Mouse (Mus musculus): Measurements from ENCODE around the gene Adora1. TPM values are rescaled to one million over a fixed set of nuclear protein-coding genes. Genes with fewer than 3 reads are reported as not detected.

The Adora1 gene
- polyA plus RNA-seq, 1 experiment from 2014 or later: 15.7 TPM

DNA sequence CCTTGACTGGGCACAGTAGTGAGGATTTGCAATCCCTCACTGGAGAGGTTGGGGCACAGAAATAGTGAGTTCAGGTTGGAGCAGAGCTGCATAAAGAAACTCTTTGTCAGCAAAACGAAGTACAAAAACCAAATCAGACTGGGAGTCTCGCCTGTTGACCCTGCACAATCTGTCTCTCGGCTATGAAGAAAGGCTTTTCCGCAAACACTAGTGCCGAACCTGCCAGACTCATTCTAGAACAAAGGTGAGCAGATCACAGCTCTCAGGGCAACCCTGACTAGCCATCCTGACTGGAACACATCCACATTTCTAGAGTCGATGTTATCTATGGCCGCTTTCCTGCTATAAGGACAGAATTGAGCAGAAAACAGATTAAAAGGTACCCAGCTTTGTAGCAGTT is 62.1 kb downstream of the Adora1 start:
- no peaks in the 10 kb centered on the region for H3K36me3 ChIP-seq
- 57% methylated on average over 7 of the region's 7 CpGs for WGBS
- H3K4me1 ChIP-seq: no peaks in the 10 kb centered on the region
- no peaks in the 10 kb centered on the region for H3K27me3 ChIP-seq
- ATAC-seq (replicated peaks): no peak
- H3K9me3 ChIP-seq: no peaks in the 10 kb centered on the region
- H3K27ac ChIP-seq (replicated peaks): no peak overlapping the region
- no peak overlapping the region for H3K4me3 ChIP-seq
- H3K9ac ChIP-seq (replicated peaks): no peak overlapping the region
- H3K4me2 ChIP-seq (replicated peaks): no peak overlapping the region

DNA sequence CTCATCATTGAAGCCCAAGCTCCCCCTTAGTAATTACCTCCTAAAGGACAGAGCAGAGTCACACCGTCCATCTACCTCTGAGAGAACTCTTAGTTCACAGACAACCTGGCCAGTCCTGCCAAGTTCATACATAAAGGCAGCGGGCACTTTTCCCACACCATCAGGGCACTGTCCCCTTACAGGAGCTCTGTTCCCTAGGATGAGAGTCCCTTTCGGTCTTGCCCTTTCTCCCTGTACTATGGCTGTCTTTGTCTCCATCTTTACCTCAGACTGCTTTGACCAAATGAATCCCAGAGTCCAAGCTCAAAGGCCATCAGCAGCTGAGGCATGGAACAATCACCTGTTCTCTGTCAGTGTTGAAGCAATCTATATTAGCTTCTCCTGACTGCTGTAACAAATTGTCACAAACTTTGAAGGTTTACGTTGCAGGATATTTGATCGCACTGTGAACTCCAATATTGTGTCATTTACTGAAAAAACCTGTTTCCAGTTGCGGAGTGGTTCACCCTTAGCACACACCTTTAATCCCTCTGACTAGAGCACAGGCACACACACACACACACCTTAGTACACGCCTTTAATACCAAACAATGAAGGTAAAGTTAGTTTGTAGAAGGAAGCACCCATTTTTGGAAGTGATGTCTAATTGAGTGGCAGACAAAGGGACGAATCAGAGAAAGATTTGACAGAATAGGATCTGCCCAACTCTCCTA is 66.1 kb downstream of the Adora1 start:
- no peaks in the 10 kb centered on the region for H3K4me1 ChIP-seq
- ATAC-seq (replicated peaks): no peak
- no peak overlapping the region for H3K4me3 ChIP-seq
- no peaks in the 10 kb centered on the region for H3K9me3 ChIP-seq
- H3K27me3 ChIP-seq: no peaks in the 10 kb centered on the region
- WGBS: 92% methylated on average over 8 of the region's 8 CpGs
- H3K27ac ChIP-seq (replicated peaks): no peak overlapping the region
- no peak overlapping the region for H3K4me2 ChIP-seq (replicated peaks)
- no peak overlapping the region for H3K9ac ChIP-seq (replicated peaks)
- no peaks in the 10 kb centered on the region for H3K36me3 ChIP-seq

DNA sequence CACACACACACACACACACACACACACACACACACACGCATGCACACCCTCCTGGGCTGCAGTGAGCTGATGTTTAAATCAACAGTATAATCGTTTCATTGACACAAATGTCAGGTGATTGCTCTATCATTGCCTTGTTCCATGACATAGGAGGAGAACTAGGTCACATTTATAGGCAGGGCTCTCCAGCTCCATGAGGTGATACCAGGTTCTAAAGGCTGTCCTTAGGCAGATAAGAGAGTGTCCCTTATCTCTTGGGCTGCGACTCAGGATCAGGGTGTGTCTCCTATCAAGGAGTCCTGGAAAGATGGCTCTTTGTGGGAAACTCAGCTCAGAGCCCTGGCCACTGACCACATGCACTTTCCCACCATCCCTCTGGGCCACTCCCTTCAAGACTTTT is 66.7 kb downstream of the Adora1 start:
- no peak overlapping the region for H3K4me2 ChIP-seq (replicated peaks)
- H3K9me3 ChIP-seq: no peaks in the 10 kb centered on the region
- ATAC-seq (replicated peaks): no peak
- no peaks in the 10 kb centered on the region for H3K27me3 ChIP-seq
- H3K4me1 ChIP-seq: no peaks in the 10 kb centered on the region
- H3K9ac ChIP-seq (replicated peaks): no peak overlapping the region
- H3K4me3 ChIP-seq: no peak overlapping the region
- H3K36me3 ChIP-seq: no peaks in the 10 kb centered on the region
- no peak overlapping the region for H3K27ac ChIP-seq (replicated peaks)
- WGBS: 91% methylated on average over 3 of the region's 3 CpGs

DNA sequence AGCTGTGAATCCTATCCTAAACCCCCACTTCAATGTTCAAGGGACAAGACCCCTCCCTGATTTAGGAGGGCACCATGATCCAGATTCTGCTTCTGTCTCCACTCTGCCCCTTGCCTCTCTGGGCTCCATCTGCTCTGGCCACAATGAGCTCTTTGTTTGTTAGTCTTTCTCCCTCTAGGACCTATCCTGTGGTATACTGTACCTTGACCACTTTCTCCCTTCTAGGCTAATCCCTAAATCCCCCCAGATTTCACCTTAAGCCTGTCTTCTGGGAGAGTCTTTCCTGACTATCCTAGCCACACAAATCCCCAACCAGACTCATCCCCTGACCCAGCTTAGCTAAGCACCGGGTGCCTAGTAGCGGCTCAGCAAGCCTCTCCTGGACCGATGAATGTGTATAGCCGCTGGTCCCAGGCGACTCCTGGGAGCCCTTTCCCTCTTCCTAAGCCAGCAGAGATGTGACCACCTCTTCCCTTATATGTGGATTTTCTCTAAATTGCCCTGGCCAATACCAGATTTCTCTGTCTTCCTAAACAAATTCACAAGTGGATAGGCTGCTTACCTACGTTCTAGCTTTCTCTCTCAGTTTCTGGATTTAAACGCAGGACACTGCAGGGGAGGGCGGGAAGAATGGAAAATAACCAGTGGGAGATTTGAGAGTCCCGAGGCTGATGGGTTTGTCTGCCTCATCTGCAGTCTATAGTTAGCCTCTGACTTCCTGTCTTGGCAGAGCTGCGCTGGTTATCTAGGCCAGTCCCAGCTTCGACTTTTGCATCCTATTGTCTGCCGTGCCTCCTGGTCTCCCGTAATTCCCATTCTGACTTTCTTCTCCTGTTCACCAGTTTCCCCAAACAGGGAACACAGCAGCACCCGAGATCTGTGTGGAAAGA is 67.6 kb downstream of the Adora1 start:
- no peaks in the 10 kb centered on the region for H3K4me1 ChIP-seq
- no peaks in the 10 kb centered on the region for H3K36me3 ChIP-seq
- no peak overlapping the region for H3K9ac ChIP-seq (replicated peaks)
- no peak overlapping the region for H3K4me3 ChIP-seq
- H3K27me3 ChIP-seq: no peaks in the 10 kb centered on the region
- 45% methylated on average over 14 of the region's 14 CpGs for WGBS
- no peak overlapping the region for H3K4me2 ChIP-seq (replicated peaks)
- H3K27ac ChIP-seq (replicated peaks): no peak overlapping the region
- ATAC-seq (replicated peaks): no peak
- no peaks in the 10 kb centered on the region for H3K9me3 ChIP-seq

DNA sequence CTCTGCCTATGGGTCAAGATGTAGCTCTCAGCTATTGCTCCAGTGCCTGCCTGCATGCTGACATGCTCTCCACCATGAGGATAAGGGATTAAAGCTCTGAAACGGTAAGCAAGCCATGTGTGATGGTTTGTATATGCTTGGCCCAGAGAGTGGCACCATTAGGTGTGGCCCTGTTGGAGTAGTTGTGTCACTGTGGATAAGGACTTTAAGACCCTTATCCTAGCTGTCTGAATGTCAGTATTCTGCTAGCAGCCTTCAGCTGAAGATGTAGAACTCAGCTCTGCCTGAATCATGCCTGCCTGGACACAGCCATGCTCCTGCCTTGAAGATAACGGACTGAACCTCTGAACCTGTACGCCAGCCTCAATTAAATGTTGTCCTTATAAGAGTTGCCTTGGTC is 68.7 kb downstream of the Adora1 start:
- WGBS: 94% methylated on average over 3 of the region's 3 CpGs
- no peak overlapping the region for H3K27ac ChIP-seq (replicated peaks)
- no peak overlapping the region for H3K9ac ChIP-seq (replicated peaks)
- H3K4me1 ChIP-seq: no peaks in the 10 kb centered on the region
- no peaks in the 10 kb centered on the region for H3K27me3 ChIP-seq
- ATAC-seq (replicated peaks): no peak
- no peaks in the 10 kb centered on the region for H3K9me3 ChIP-seq
- no peak overlapping the region for H3K4me2 ChIP-seq (replicated peaks)
- H3K4me3 ChIP-seq: no peak overlapping the region
- H3K36me3 ChIP-seq: no peaks in the 10 kb centered on the region

DNA sequence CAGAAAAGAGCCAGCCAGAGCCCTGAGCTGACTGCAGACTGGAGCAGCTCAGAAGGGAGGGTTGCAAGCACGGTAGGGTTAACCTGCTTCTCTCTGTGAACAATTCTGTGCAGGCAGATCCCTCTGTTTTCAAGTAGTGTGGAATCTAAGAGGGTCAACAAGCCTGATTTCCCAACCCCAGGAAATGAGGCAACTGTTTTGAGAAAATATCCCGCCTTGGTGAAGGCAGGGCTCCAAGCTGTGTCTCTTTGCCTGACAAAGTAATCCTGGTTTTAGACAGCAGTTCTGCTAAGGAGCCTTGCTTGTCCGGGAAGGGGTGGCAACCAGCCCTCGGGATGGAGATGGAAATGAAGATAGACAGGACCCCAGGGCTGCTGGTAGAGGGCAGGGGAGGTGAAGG is 70.8 kb downstream of the Adora1 start:
- Histone ChIP-seq H3K4me3 (no peak overlapping the region), H3K27me3 (no peaks in the 10 kb centered on the region), H3K4me2 (replicated peaks) (no peak overlapping the region), H3K27ac (replicated peaks) (no peak overlapping the region), H3K4me1 (no peaks in the 10 kb centered on the region), H3K9me3 (no peaks in the 10 kb centered on the region), H3K9ac (replicated peaks) (no peak overlapping the region), H3K36me3 (no peaks in the 10 kb centered on the region)
- ATAC-seq (replicated peaks): no peak
- WGBS: 72% methylated on average over 4 of the region's 4 CpGs

DNA sequence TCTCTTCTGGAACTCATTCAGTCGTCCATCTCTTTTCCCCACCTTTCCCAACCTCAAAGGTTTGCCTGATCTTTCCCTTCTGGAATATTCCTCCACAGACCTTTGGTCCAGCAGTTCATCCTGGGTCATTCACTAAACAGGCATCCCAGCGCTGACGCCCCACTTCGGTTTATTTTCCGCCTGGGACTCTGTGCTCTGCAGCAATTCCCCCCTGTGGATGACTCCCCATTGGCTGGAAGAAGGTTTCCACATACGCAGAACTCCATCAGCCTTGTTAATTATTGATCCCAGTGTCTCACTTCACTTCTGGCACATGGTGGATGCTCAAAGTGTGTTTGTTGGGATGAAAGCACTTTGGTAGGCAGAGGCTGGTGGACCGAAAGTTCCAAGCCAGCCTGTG is 71.8 kb downstream of the Adora1 start:
- H3K27ac ChIP-seq (replicated peaks): no peak overlapping the region
- ATAC-seq (replicated peaks): no peak
- no peaks in the 10 kb centered on the region for H3K27me3 ChIP-seq
- H3K9me3 ChIP-seq: no peaks in the 10 kb centered on the region
- H3K4me2 ChIP-seq (replicated peaks): no peak overlapping the region
- no peaks in the 10 kb centered on the region for H3K4me1 ChIP-seq
- H3K4me3 ChIP-seq: no peak overlapping the region
- 91% methylated on average over 7 of the region's 7 CpGs for WGBS
- H3K36me3 ChIP-seq: no peaks in the 10 kb centered on the region
- no peak overlapping the region for H3K9ac ChIP-seq (replicated peaks)

DNA sequence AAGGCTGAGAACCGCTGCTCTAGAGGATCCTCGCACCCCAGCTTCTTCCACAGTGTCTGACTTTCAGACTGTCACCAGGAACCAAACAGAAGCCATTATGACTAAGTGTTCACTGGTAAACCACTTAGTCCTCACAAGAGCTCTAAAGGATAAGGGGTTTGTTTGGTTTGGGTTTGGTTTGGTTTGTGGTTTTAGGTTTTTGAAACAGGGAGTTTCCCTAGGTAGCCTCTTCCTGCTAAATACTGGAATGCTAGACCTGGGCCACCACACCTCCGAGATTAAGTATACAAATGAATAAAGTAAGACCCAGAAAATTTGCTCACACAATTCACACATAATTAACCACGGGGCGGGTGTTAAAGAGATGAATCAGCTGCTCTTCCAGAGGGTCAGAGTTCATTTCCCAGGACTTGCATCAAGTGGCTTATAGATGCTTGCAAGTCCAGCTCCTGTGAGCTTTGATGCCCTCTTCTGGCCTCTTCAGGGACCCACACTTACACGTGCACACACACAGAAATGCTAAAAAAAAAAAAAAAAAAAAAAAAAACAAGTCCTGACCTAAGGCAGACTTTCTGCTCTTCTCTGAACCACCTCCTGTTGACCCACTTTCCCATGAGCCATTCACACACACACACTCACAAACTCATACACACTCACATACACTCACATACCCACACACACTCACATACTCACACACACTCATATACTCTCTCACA is 72.6 kb downstream of the Adora1 start:
- Histone ChIP-seq H3K4me2 (replicated peaks) (no peak overlapping the region), H3K36me3 (no peaks in the 10 kb centered on the region)

DNA sequence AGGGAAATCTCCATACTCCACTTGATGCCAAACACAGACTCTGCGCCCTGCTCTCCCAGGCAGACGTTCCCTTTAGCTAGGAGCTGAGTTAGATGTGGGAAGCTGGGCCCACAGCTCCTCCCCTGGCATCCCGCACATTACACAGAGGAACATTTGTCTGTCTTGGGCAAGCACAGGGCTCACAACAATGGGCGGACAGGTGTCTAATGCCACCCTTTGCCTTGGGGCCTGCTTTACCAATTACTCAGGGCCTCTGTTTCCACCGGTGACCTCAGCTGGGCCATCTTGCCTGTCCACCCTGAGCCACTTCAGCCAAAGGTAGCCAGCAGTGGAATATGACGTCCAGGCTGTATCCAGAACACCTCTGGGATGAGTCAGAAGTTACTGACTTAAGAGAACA is 73.8 kb downstream of the Adora1 start:
- Histone ChIP-seq H3K4me3 (no peak overlapping the region), H3K36me3 (no peaks in the 10 kb centered on the region), H3K9ac (replicated peaks) (no peak overlapping the region), H3K9me3 (no peaks in the 10 kb centered on the region), H3K27ac (replicated peaks) (no peak overlapping the region), H3K27me3 (no peaks in the 10 kb centered on the region), H3K4me1 (no peaks in the 10 kb centered on the region), H3K4me2 (replicated peaks) (no peak overlapping the region)
- 74% methylated on average over 6 of the region's 6 CpGs for WGBS
- no peak for ATAC-seq (replicated peaks)

More for the DNA sequence above, 72.6 kb downstream of the Adora1 start:
- H3K27me3 ChIP-seq: no peaks in the 10 kb centered on the region
- no peak overlapping the region for H3K27ac ChIP-seq (replicated peaks)
- H3K4me1 ChIP-seq: no peaks in the 10 kb centered on the region
- no peaks in the 10 kb centered on the region for H3K9me3 ChIP-seq
- ATAC-seq (replicated peaks): no peak
- no peak overlapping the region for H3K9ac ChIP-seq (replicated peaks)
- no peak overlapping the region for H3K4me3 ChIP-seq
- WGBS: 89% methylated on average over 6 of the region's 6 CpGs

DNA sequence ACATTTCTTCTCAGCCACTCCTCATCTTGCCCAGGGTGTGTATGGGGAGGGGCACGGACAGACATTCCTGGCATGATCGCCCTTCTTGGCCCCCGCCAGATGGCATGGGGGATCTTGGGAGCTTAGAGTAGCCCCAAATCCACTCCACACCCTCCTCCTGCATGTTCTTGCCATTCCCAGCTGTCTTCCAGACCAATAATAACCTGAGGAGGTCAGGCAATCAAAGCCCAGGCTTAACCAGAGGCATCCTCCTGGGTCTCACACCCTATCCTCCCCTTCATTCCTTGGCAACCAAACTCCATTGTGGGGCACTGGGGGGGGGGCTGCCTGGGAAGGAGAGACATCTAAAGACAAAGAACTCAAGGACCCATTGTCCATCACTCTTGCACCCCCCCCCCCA is 74.8 kb downstream of the Adora1 start:
- Histone ChIP-seq H3K27me3 (no peaks in the 10 kb centered on the region), H3K36me3 (no peaks in the 10 kb centered on the region), H3K27ac (replicated peaks) (no peak overlapping the region), H3K4me3 (no peak overlapping the region), H3K4me2 (replicated peaks) (no peak overlapping the region), H3K4me1 (no peaks in the 10 kb centered on the region), H3K9ac (replicated peaks) (no peak overlapping the region), H3K9me3 (no peaks in the 10 kb centered on the region)
- ATAC-seq (replicated peaks): no peak
- WGBS: 87% methylated on average over 3 of the region's 3 CpGs

DNA sequence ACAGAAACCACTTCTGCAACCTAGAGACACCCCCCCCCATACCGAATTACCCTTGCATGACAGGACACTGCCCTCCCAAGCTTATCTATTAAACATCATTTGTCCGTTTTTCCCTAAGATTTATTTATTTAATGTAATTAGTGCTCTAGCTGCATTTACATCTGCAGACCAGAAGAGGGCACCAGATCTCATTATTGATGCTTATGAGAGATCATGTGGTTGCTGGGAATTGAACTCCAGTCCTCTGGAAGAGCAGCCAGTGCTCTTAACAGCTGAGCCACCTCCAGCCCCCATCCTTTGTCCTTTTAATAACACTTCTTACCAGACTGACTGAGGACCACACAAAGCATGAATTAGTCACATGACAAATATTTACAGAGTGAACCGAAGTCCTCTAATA is 80.6 kb downstream of the Adora1 start:
- H3K27ac ChIP-seq (replicated peaks): no peak overlapping the region
- no peaks in the 10 kb centered on the region; the same call in 1 of the 2 replicates for H3K9me3 ChIP-seq
- no peak overlapping the region for H3K4me3 ChIP-seq
- H3K4me1 ChIP-seq: no peaks in the 10 kb centered on the region
- no peaks in the 10 kb centered on the region for H3K27me3 ChIP-seq
- H3K4me2 ChIP-seq (replicated peaks): no peak overlapping the region
- H3K9ac ChIP-seq (replicated peaks): no peak overlapping the region
- no peaks in the 10 kb centered on the region for H3K36me3 ChIP-seq
- 62% methylated on average over 3 of the region's 3 CpGs for WGBS
- no peak for ATAC-seq (replicated peaks)

DNA sequence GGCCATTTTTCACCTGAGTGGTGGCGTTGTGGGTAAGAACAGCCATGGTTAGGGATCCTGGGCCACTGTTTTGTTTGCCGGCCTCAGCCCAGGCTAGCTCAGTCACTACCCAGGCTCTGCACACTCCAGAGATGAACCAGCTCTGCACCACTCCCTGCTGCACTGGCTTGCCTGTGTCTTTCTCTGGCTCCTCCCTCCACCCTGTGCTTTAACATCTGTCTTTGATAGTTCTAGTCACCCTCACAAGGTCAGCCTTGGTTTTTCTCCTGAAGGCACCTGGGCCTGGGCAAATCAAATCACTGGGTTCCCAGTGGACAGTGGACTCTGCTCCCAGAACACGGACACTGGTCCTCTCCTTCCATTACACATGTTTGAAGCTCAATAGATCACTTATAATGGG is 81.1 kb downstream of the Adora1 start:
- Histone ChIP-seq H3K4me2 (replicated peaks) (no peak overlapping the region), H3K9ac (replicated peaks) (no peak overlapping the region), H3K4me1 (no peaks in the 10 kb centered on the region), H3K27ac (replicated peaks) (no peak overlapping the region), H3K27me3 (no peaks in the 10 kb centered on the region), H3K9me3 (no peaks in the 10 kb centered on the region; the same call in 1 of the 2 replicates), H3K4me3 (no peak overlapping the region), H3K36me3 (no peaks in the 10 kb centered on the region)
- ATAC-seq (replicated peaks): no peak
- WGBS: 82% methylated on average over 3 of the region's 3 CpGs

Data from forebrain, embryonic 15.5 days (tissue).